Mouse (Mus musculus) neutrophil, adult 5-6 weeks (primary cell): ENCODE data around the gene Nutm2. TPM values are rescaled to one million over a fixed set of nuclear protein-coding genes. Genes with fewer than 3 reads are reported as not detected.
A peak's percentile ranks its signal among the peaks of the same experiment; 100 is the strongest.
"Not testable (repeated sequence)": the region's sequence is repeated elsewhere in the genome, so short reads cannot be mapped to it uniquely, and the experiment has no call there.

Source experiments
- ATAC-seq: fragments of 151-379, 151-347 bp; 2 replicates; pipeline ENCODE4 v1.8.0; 2017; ENCODE audit warnings: mild to moderate bottlenecking, moderate TSS enrichment; ENCODE audit not compliant: insufficient number of reproducible peaks, poor library complexity, low FRiP score, severe bottlenecking; ENCODE audit errors: extremely low read depth
- total RNA-seq: library from RNA; stranded (forward); fragments of 200-1000 nt; gene quantifications from 2 replicates; pipeline ENCODE4 v1.2.3, GENCODE M21; 2017

Nutm2 gene
- not detected in 2 replicates for total RNA-seq

DNA sequence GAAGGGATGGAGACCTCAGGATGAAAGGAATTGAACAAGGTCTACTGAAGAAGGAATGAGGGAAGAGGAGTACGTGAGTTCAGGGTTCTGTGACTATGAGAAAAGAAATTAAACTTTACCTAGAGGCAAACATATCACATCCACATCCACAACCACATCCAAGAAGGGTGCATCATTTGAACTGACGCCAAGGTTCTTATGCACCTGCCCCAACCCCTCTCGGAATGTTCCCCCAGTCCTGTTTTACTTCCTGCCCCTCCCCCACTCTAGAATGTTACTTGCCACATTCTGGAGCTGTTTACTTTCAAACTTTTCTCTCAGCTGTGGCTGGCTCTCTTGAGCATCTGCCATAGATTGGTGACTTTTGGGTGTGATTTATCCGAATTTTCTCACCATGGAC is at the start of gene Nutm2:
Nutm2 (plus strand) TSS at position 301 of the 400 bp plus-strand sequence.
- ATAC-seq = no peak

DNA sequence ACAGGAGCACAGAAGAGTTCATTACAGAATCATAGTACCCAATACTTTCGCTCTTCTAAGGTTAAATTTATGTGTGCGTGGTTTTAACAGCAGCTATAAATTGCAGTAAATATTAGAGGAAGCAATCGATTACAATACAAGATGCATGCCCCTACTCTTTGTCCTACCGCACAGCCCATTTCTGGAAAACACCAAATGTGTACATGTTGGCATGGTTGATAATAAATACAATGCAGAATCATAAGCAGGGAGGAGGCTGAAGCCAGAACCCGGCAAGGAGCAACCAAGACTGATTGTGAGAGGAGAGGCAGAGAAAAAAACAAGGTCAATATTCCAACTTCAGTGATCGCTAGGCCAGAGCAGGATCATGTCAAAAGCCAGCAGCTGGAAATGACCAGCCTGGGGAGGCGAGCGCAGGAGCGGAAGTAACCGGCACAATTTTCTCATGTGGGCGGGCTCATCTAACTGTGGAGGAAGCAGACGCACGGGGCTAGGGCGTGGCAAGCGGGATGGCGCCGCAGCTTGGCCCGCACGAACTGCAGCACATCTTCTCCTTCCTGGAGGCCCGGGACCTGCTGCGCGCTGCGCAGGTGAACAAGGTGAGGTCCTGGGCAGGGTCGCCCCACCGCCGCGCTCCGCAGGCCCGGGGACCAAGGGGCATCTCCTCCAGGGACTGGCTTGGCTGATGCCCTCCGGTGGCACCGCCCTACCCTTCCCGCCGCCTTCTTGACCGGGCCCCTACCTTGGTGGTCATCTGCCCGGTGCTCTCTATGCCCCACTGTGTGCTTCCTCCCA is 49.5 kb upstream of the Nutm2 start, which contains the start of gene Fbxw17:
Fbxw17 (plus strand) TSS at position 476 of the 795 bp plus-strand sequence.
- ATAC-seq = peak; percentile 69; the same call in 1 of the 2 replicates

- no peak for ATAC-seq
Measured at GRCm38 (mm10) chr13:50418421-50418820, 48.7 kb upstream of the Nutm2 start.

DNA sequence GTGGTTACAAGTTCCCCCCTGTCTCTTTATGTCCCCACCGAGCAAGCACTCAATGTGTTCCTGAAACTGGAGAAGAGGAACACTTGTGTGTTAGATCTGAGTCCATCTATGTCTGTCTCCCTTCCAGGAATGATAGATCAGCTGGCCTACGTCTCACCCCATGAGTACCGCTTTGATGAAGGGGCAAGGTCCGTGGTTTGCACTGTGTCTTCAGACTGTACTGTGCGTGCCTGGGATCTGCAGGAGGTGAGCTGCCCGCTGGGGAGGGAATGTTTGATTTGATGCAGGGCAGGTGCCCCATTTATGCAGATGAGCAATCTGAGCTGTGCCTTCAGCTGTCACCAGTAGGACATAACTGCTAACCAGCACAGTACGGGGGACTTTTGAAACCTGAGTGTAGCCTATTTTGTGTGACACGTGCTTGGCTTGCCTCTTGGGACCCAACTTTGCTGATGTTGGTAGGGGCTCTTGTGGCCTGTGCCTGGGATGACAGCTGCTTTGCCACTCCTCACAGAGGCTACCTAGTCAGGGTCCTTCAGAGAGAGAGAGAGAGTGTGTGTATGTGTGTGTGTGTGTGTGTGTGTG is 43.4 kb upstream of the Nutm2 start:
- no peak for ATAC-seq

GRCm38 (mm10) chr13:50424517-50424916 is 42.6 kb upstream of the Nutm2 start:
- ATAC-seq = no peak

- ATAC-seq = no peak
Measured at GRCm38 (mm10) chr13:50426686-50427085, 40.4 kb upstream of the Nutm2 start.

- no peak for ATAC-seq
Measured at GRCm38 (mm10) chr13:50443812-50444211, 23.3 kb upstream of the Nutm2 start, which contains the start of gene Gm47429. Gene Gm47429 (minus strand): TSS chr13:50443912.

GRCm38 (mm10) chr13:50445261-50445660 is 21.8 kb upstream of the Nutm2 start:
- ATAC-seq = no peak

- not testable (repeated sequence) for ATAC-seq
Measured at GRCm38 (mm10) chr13:50452266-50452665, 14.8 kb upstream of the Nutm2 start.

DNA sequence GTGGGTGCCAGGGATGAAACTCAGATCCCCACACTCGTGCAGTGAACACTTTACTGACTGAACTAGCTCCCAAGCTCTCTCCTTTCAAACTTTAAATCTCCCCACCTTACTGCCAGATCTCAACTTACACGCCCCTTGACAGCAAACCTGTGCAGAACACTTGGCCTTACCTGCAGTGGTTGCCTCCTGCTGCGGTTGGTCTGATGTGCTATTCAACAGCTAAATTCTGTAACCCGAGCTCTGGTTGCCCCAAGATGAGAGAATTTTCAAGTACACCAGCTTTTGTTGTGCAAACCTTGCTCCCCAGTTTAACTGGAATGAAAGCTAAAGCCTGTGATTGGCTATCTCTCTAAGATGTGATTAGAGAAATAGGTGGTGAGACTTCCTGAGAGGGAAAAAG is 13.7 kb upstream of the Nutm2 start:
- no peak for ATAC-seq

DNA sequence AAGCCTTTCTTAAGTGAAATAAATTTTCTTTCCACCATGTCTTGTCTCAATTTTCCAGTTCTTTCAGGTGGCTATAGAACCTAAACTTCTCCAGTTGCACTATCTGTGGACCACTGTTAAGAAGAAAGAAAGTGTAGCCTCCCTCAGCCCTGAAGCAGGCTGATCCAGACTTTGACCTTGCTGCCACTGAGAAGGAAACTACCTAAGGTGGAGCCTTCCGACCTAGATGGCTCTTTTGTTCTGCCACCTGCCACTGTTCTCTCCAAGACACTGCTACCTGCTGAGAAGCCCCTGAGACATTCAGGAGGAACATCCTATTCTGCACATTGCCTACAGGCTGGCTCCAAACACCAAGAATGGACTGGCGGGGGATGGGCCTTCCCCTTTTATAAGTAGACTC is 6.7 kb upstream of the Nutm2 start:
- not testable (repeated sequence) for ATAC-seq

GRCm38 (mm10) chr13:50464621-50465562 is 2.2 kb upstream of the Nutm2 start:
- ATAC-seq = no peak

DNA sequence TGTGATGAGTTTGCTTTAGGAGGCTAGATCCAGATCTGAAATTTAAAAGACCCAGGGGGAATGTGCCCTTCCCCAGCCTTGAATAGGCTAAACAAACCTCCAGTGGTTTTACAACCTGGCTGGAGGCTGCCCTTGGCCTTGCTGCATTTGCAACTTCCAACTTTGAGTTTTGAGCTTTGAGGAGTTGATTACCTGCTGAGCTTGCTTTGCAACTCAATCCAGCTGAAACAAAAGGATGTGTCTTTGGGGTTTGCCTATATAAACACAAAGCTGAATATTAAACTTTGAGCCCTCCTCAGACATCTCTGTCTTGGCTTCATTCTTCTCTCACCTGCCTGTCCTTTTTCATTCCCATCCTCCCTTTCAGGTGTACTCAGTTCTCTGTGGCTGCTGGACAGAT is 21.4 kb downstream of the Nutm2 start:
- ATAC-seq = not testable (repeated sequence)

GRCm38 (mm10) chr13:50510470-50511343 is 43.6 kb downstream of the Nutm2 start:
- ATAC-seq = not testable (repeated sequence)

Other genes starting within 250 kb of the Nutm2 start
- not detected in 2 replicates for gene Gm906, start 217.0 kb upstream of the Nutm2 start, total RNA-seq
- 8.5 and 13.8 TPM in 2 replicates for gene Fbxw17, start 49.4 kb upstream of the Nutm2 start, total RNA-seq
- not detected in 2 replicates for gene Gm47429, start 23.4 kb upstream of the Nutm2 start, total RNA-seq
- gene Gm904, start 175.9 kb downstream of the Nutm2 start, total RNA-seq = not detected in 2 replicates
- not detected in 2 replicates for gene Gm8765, start 231.0 kb downstream of the Nutm2 start, total RNA-seq